Comparison of ENCODE assay signal across 14 mouse cellular contexts in genomic region chr11:33934286-33934685, GRCm38 (mm10). TPM values are rescaled to one million over a fixed set of nuclear protein-coding genes. Genes with fewer than 3 reads are reported as not detected.
DNase-seq lines count a peak whose midpoint lies in the region; ATAC-seq and TF ChIP-seq lines count a peak whose summit lies in the region.
"Had no signal": no experiment of that assay in that cellular context is flagged by ENCODE, and none has a peak within 500 bp of the region (broad histone marks: within the 10 kb centered on the region; RNA-seq: fewer than 3 reads in every experiment).

No protein-coding gene starts in this region.

- H3K9ac ChIP-seq in CH12.LX (ENCODE audit: insufficient read depth, low read depth), result no peak overlapping the region
- H3K9ac ChIP-seq: lung, embryonic 15.5 days; midbrain, embryonic 15.5 days had no signal

- H3K36me3 ChIP-seq in CH12.LX (replicated peaks in 1 of 2; ENCODE audit: control insufficient read depth in 1 of 2, insufficient read depth in 1 of 2, low read length in 1 of 2), result no peaks in the 10 kb centered on the region
- H3K36me3 ChIP-seq: forebrain, embryonic 10.5 days; lung, embryonic 15.5 days; midbrain, embryonic 15.5 days had no signal

- no peak overlapping the region for H3K4me3 ChIP-seq in layer of hippocampus, adult 2 months
- H3K4me3 ChIP-seq in CH12.LX (replicated peaks in 1 of 3; ENCODE audit: low read depth in 2 of 3, low read length in 2 of 3, poor library complexity in 1 of 3), result no peak overlapping the region
- no peak overlapping the region for H3K4me3 ChIP-seq in bone marrow macrophage, adult 2 months (ENCODE audit: insufficient read depth, low read length)
- H3K4me3 ChIP-seq: forebrain, embryonic 10.5 days; lung, embryonic 15.5 days; midbrain, embryonic 15.5 days had no signal

- TF ChIP-seq RAD21 in CH12.LX (IDR thresholded peaks at IDR 0.05; ENCODE audit: low read depth, low read length), result no peak; the same call in 1 of the 2 replicates

- in situ Hi-C loops in CH12.LX (cut with MboI; ENCODE audit: low pct_ligation_motif_present, low pct_unique_long_range_greater_than_20kb, low sequenced_read_pairs), result no loop called here

- ATAC-seq in activated CD4-positive, CD25-positive, alpha-beta regulatory T cell, adult 4 months, result no peak
- ATAC-seq: midbrain, embryonic 15.5 days had no signal

- peaks cover 13 to 25% of the 10 kb centered on the region in 2 experiments for H3K4me1 ChIP-seq in CH12.LX (ENCODE audit: control insufficient read depth in 1 of 2, insufficient read depth in 2 of 2)
- H3K4me1 ChIP-seq in bone marrow macrophage, adult 2 months (ENCODE audit: control insufficient read depth, insufficient read depth, low read length), result peaks cover 12% of the 10 kb centered on the region

- no peaks in the 10 kb centered on the region for H3K9me3 ChIP-seq in CH12.LX (replicated peaks; ENCODE audit: low read length)
- H3K9me3 ChIP-seq: forebrain, embryonic 10.5 days; lung, embryonic 15.5 days; midbrain, embryonic 15.5 days had no signal

- no peak overlapping the region for H3K27ac ChIP-seq in layer of hippocampus, adult 2 months
- no peak overlapping the region for H3K27ac ChIP-seq in CH12.LX (ENCODE audit: insufficient read depth, low read depth)
- no peak overlapping the region for H3K27ac ChIP-seq in bone marrow macrophage, adult 2 months (ENCODE audit: insufficient read depth, low read depth, low read length)
- H3K27ac ChIP-seq: forebrain, embryonic 10.5 days; lung, embryonic 15.5 days; midbrain, embryonic 15.5 days had no signal

- DNase-seq in layer of hippocampus, adult 2 months (ENCODE audit: low spot score in 2 of 2), result no peak
- no peak for DNase-seq in layer of hippocampus, adult 9-11 months
- DNase-seq in CH12.LX (ENCODE audit: extremely low read depth), result peak; percentile 29
- DNase-seq in testis, postnatal 14 days (ENCODE audit: low spot score), result peak; percentile 50
- DNase-seq in left cerebral cortex, postnatal 10 days (ENCODE audit: extremely low spot score in 1 of 2, low spot score in 2 of 2), result no peak
- DNase-seq in layer of hippocampus, adult 8-10 months (ENCODE audit: low spot score in 2 of 2), result no peak
- DNase-seq: embryo, embryonic 11 days; kidney, postnatal 10 days had no signal

- TF ChIP-seq EP300 in CH12.LX (IDR thresholded peaks at IDR 0.05; ENCODE audit: low read length), result no peak

- intact Hi-C loops in left cerebral cortex, postnatal 10 days (cut with DNase I), result loop anchor here (10.0 kb wide), 1 partner anchor 281 kb away; no protein-coding TSS in a partner anchor

- H3K27me3 ChIP-seq in CH12.LX (replicated peaks), result peaks cover 2% of the 10 kb centered on the region
- H3K27me3 ChIP-seq: midbrain, embryonic 15.5 days had no signal

- no peak for TF ChIP-seq POLR2A in CH12.LX (IDR thresholded peaks at IDR 0.05; ENCODE audit: low read depth, low read length)
- TF ChIP-seq POLR2A in bone marrow macrophage, adult 2 months (IDR thresholded peaks at IDR 0.05; ENCODE audit: borderline replicate concordance, low read depth, low read length), result no peak

- no peak overlapping the region for H3K4me2 ChIP-seq in CH12.LX (ENCODE audit: insufficient read depth, low read depth, poor library complexity, severe bottlenecking)
- H3K4me2 ChIP-seq: lung, embryonic 15.5 days; midbrain, embryonic 15.5 days had no signal

- TF ChIP-seq CTCF in layer of hippocampus, adult 2 months (conservative IDR thresholded peaks at IDR 0.05), result peak; percentile 65
- TF ChIP-seq CTCF in CH12.LX (conservative IDR thresholded peaks at IDR 0.05 in 1 of 2, IDR thresholded peaks at IDR 0.05 in 1 of 2; ENCODE audit: low read depth in 2 of 2, low read length in 2 of 2), result peak; percentile 62 to 75
- peak; percentile 35; the same call in 1 of the 2 replicates for TF ChIP-seq CTCF in bone marrow macrophage, adult 2 months (IDR thresholded peaks at IDR 0.05; ENCODE audit: low read depth, low read length)

- H3K79me2 ChIP-seq in CH12.LX (replicated peaks; ENCODE audit: control insufficient read depth, extremely low read depth, insufficient read depth, poor library complexity, severe bottlenecking), result no peaks in the 10 kb centered on the region

- dilution Hi-C loops in CH12.LX (cut with MboI; ENCODE audit: extremely low pct_ligation_motif_present, extremely low pct_unique_long_range_greater_than_20kb, low sequenced_read_pairs), result no loop called here

TF ChIP-seq in CH12.LX, 34 proteins besides CTCF, POLR2A, EP300 and RAD21:
- TF ChIP-seq USF2 (conservative IDR thresholded peaks at IDR 0.05; ENCODE audit: low read depth, low read length), result no peak
- TF ChIP-seq SMC3 (IDR thresholded peaks at IDR 0.05; ENCODE audit: low read depth, low read length), result 0 out of 2 replicates have a peak, but pooled peaks have one; percentile 14

RNA-seq across cellular contexts. Expression of gene Kcnmb1, which starts 28.5 kb away (rescaled TPM):
- under 1 TPM; 0.41 to 0.42 TPM for total RNA-seq in layer of hippocampus, adult 2 months (2021)
- total RNA-seq in CH12.LX (2012; rRNA removed) (0.04 TPM in 1 of 2 replicates, not detected in the other), CH12.LX (2014; rRNA removed) (0.09 TPM in 1 of 2 replicates, not detected in the other)
- polyA plus RNA-seq in CH12.LX (2012; ENCODE audit: insufficient read length, low read depth), result 0.33 and 0.49 TPM in 2 replicates
- polyA plus RNA-seq in bone marrow macrophage, adult 2 months (2012; ENCODE audit: insufficient read depth, insufficient read length, missing spikeins), result not detected in 2 replicates
- under 1 TPM; 0.60 TPM for polyA plus RNA-seq in activated CD4-positive, CD25-positive, alpha-beta regulatory T cell, adult 4 months (2017; shearing (Covaris generic))
- under 1 TPM; 0.28 to 0.32 TPM for total RNA-seq in left cerebral cortex, postnatal 10 days (2021)
- total RNA-seq in layer of hippocampus, adult 8-10 months (2022), result under 1 TPM; 0.40 to 0.47 (median 0.44) TPM
- total RNA-seq: hematopoietic stem cell, adult 5-6 weeks had no signal

RNA-seq across cellular contexts. Expression of gene Kcnip1, which starts 58.7 kb away (rescaled TPM):
- total RNA-seq in layer of hippocampus, adult 2 months (2021), result 10 to 100 TPM; 20.4 to 21.2 TPM
- total RNA-seq in CH12.LX (2012; rRNA removed) (0.04 TPM in 2 replicates), CH12.LX (2014; rRNA removed) (0.14 TPM in 1 of 2 replicates, not detected in the other)
- 0.17 TPM in 1 of 2 replicates, not detected in the other for polyA plus RNA-seq in CH12.LX (2012; ENCODE audit: insufficient read length, low read depth)
- not detected in 2 replicates for polyA plus RNA-seq in bone marrow macrophage, adult 2 months (2012; ENCODE audit: insufficient read depth, insufficient read length, missing spikeins)
- polyA plus RNA-seq in activated CD4-positive, CD25-positive, alpha-beta regulatory T cell, adult 4 months (2017; shearing (Covaris generic)), result not detected
- 10 to 100 TPM; 43.7 to 45.5 TPM for total RNA-seq in left cerebral cortex, postnatal 10 days (2021)
- 10 to 100 TPM; 17.4 to 21.0 (median 18.9) TPM for total RNA-seq in layer of hippocampus, adult 8-10 months (2022)
- total RNA-seq: hematopoietic stem cell, adult 5-6 weeks had no signal

Comparison
In these comparisons a context has a peak if more than half of its experiments do, and no peak if none do; other contexts are left out.
1. DNase-seq: peak in CH12.LX (single experiment) and testis, postnatal 14 days (single experiment); none in layer of hippocampus, adult 2 months (0 of 2), layer of hippocampus, adult 9-11 months (single experiment), left cerebral cortex, postnatal 10 days (0 of 2) and layer of hippocampus, adult 8-10 months (0 of 2).
2. RNA of gene Kcnip1, which starts 58.7 kb away (total RNA-seq): 43.7 to 45.5 TPM in left cerebral cortex, postnatal 10 days, 20.4 to 21.2 TPM in layer of hippocampus, adult 2 months and 17.4 to 21.0 TPM in layer of hippocampus, adult 8-10 months; 0.04 to 0.14 TPM in CH12.LX; every median in the first group is over 10 times any median in the second.
3. Peak in every context shown above with its lines, with median percentiles within 50 percentile points of each other: CTCF ChIP-seq.